Mouse (Mus musculus) forebrain, embryonic 13.5 days (tissue): ENCODE results near the gene Creb3. TPM values are rescaled to one million over a fixed set of nuclear protein-coding genes. Genes with fewer than 3 reads are reported as not detected.

Source experiments
- ATAC-seq: fragments of 200-750 bp; cut with Nextera tagmentation; 2 replicates; pipeline ENCODE4 v1.8.0; 2017
- H3K27ac ChIP-seq: fragments of 300-500 bp; sonication (generic); 2 replicates; pipeline ENCODE4 v1.5.1; 2015; ENCODE audit warnings: inconsistent platforms, mild to moderate bottlenecking, moderate library complexity
- H3K27me3 ChIP-seq: fragments of 300-500 bp; sonication (generic); 2 replicates; pipeline ENCODE4 v1.6.1; 2015; ENCODE audit warnings: mild to moderate bottlenecking, inconsistent platforms
- H3K36me3 ChIP-seq: fragments of 300-500 bp; sonication (generic); 2 replicates; pipeline ENCODE4 v1.6.1; 2015; ENCODE audit warnings: mild to moderate bottlenecking, inconsistent platforms; ENCODE audit not compliant: poor library complexity, severe bottlenecking
- H3K4me1 ChIP-seq: fragments of 300-500 bp; sonication (generic); 2 replicates; pipeline ENCODE4 v1.6.1; 2015; ENCODE audit warnings: inconsistent platforms
- H3K4me2 ChIP-seq: fragments of 300-500 bp; sonication (generic); 2 replicates; pipeline ENCODE4 v1.6.1; 2015; ENCODE audit warnings: inconsistent platforms, mild to moderate bottlenecking, moderate library complexity
- H3K4me3 ChIP-seq: fragments of 300-500 bp; sonication (generic); 2 replicates; pipeline ENCODE4 v1.5.1; 2015; ENCODE audit warnings: mild to moderate bottlenecking, inconsistent platforms
- H3K9ac ChIP-seq: fragments of 300-500 bp; sonication (generic); 2 replicates; pipeline ENCODE4 v1.6.1; 2015; ENCODE audit warnings: mild to moderate bottlenecking, inconsistent platforms
- H3K9me3 ChIP-seq: fragments of 300-500 bp; sonication (generic); replicated peaks from 2 replicates; pipeline ENCODE4 v1.6.1; 2016; ENCODE audit warnings: inconsistent platforms
- WGBS: fragments of 180-500 bp; shearing (Covaris S2); methylation state at CpG from one replicate; pipeline ENCODE4 v1.1.7; 2015; 5-methylcytosine and 5-hydroxymethylcytosine counted together
- polyA plus RNA-seq: library from polyadenylated mRNA; unstranded; fragments of >200 nt; fragmentation: Nextera tagmentation; extraction: Ambion mirVana; gene quantifications from 2 replicates; pipeline ENCODE4 v1.2.1, GENCODE M21; 2015

The Creb3 gene
- polyA plus RNA-seq, 1 experiment from 2014 or later = 61.8 TPM

GRCm38 (mm10) chr4:43613060-43613730, 51.1 kb downstream of the Creb3 start:
- Histone ChIP-seq H3K27ac (no peak overlapping the region), H3K9ac (no peak overlapping the region), H3K4me1 (no peaks in the 10 kb centered on the region), H3K27me3 (no peaks in the 10 kb centered on the region), H3K4me3 (no peak overlapping the region), H3K36me3 (no peaks in the 10 kb centered on the region), H3K9me3 (no peaks in the 10 kb centered on the region), H3K4me2 (no peak overlapping the region)
- WGBS = 60% methylated on average over 3 of the region's 3 CpGs
- ATAC-seq = no peak

Other genes starting within 250 kb of the Creb3 start
- gene Rusc2, start 180.4 kb upstream of the Creb3 start, polyA plus RNA-seq = 38.9 and 42.5 TPM in 2 replicates
- gene Fam166b, start 133.2 kb upstream of the Creb3 start, polyA plus RNA-seq = 0.31 and 0.42 TPM in 2 replicates
- gene Tesk1, start 120.4 kb upstream of the Creb3 start, polyA plus RNA-seq = 6.0 and 6.3 TPM in 2 replicates
- gene Cd72, start 107.7 kb upstream of the Creb3 start, polyA plus RNA-seq = 3.9 and 4.0 TPM in 2 replicates
- gene Sit1, start 78.6 kb upstream of the Creb3 start, polyA plus RNA-seq = not detected in 2 replicates
- gene Ccdc107, start 69.4 kb upstream of the Creb3 start, polyA plus RNA-seq = 51.1 and 52.0 TPM in 2 replicates
- 38.2 and 40.3 TPM in 2 replicates for gene Arhgef39, start 62.6 kb upstream of the Creb3 start, polyA plus RNA-seq
- gene Car9, start 55.4 kb upstream of the Creb3 start, polyA plus RNA-seq = 0.40 and 0.80 TPM in 2 replicates
- gene Tpm2, start 38.6 kb upstream of the Creb3 start, polyA plus RNA-seq = 11.4 and 12.2 TPM in 2 replicates
- 48.0 and 54.7 TPM in 2 replicates for gene Tln1, start 359 bp downstream of the Creb3 start, polyA plus RNA-seq
- gene Rgp1, start 16.4 kb downstream of the Creb3 start, polyA plus RNA-seq = 27.5 and 27.9 TPM in 2 replicates
- gene Gba2, start 16.5 kb downstream of the Creb3 start, polyA plus RNA-seq = 44.5 and 47.4 TPM in 2 replicates
- 0.65 and 1.8 TPM in 2 replicates for gene Msmp, start 22.2 kb downstream of the Creb3 start, polyA plus RNA-seq
- 9.1 and 10.7 TPM in 2 replicates for gene Npr2, start 69.6 kb downstream of the Creb3 start, polyA plus RNA-seq
- 3.9 and 6.8 TPM in 2 replicates for gene Spag8, start 91.3 kb downstream of the Creb3 start, polyA plus RNA-seq
- 75.6 and 79.2 TPM in 2 replicates for gene Hint2, start 94.1 kb downstream of the Creb3 start, polyA plus RNA-seq
- 12.1 and 13.8 TPM in 2 replicates for gene Tmem8b, start 106.6 kb downstream of the Creb3 start, polyA plus RNA-seq
- 2.1 and 2.9 TPM in 2 replicates for gene Fam221b, start 106.8 kb downstream of the Creb3 start, polyA plus RNA-seq
- not detected in 2 replicates for gene Olfr70, start 138.5 kb downstream of the Creb3 start, polyA plus RNA-seq
- not detected in 2 replicates for gene Olfr71, start 147.9 kb downstream of the Creb3 start, polyA plus RNA-seq
- 0.30 and 0.48 TPM in 2 replicates for gene Hrct1, start 164.9 kb downstream of the Creb3 start, polyA plus RNA-seq
- not detected in 2 replicates for gene Spaar, start 167.7 kb downstream of the Creb3 start, polyA plus RNA-seq
- gene Olfr159, start 208.7 kb downstream of the Creb3 start, polyA plus RNA-seq = not detected in 2 replicates